Mouse (Mus musculus) forebrain, embryonic 14.5 days (tissue): ENCODE results near the gene Rap1gap2. TPM values are rescaled to one million over a fixed set of nuclear protein-coding genes. Genes with fewer than 3 reads are reported as not detected.

Experiments
- ATAC-seq: fragments of 200-750 bp; cut with Nextera tagmentation; 2 replicates; pipeline ENCODE4 v1.8.0; 2017; ENCODE audit warnings: mild to moderate bottlenecking, moderate library complexity
- DNase-seq: peaks from one replicate; pipeline ENCODE4 v3.0.0-alpha.2; 2015; ENCODE audit warnings: low spot score
- H3K27ac ChIP-seq: fragments of 300-500 bp; sonication (generic); 2 replicates; pipeline ENCODE4 v1.5.1; 2014; ENCODE audit warnings: low read depth, mild to moderate bottlenecking, control low read depth, low read length, moderate library complexity
- H3K27me3 ChIP-seq: fragments of 300-500 bp; sonication (generic); replicated peaks from 2 replicates; pipeline ENCODE4 v1.6.1; 2014; ENCODE audit warnings: low read length, control low read depth, mixed read lengths; ENCODE audit not compliant: control insufficient read depth, insufficient read depth
- H3K36me3 ChIP-seq: fragments of 300-500 bp; sonication (generic); 2 replicates; pipeline ENCODE4 v1.6.1; 2014; ENCODE audit warnings: low read length, control low read depth; ENCODE audit not compliant: control insufficient read depth, insufficient read depth
- H3K4me1 ChIP-seq: fragments of 300-500 bp; sonication (generic); 2 replicates; pipeline ENCODE4 v1.6.1; 2014; ENCODE audit warnings: antibody characterized with exemption, low read length, control low read depth; ENCODE audit not compliant: control insufficient read depth, insufficient read depth
- H3K4me2 ChIP-seq: fragments of 300-500 bp; sonication (generic); 2 replicates; pipeline ENCODE4 v1.6.1; 2014; ENCODE audit warnings: mild to moderate bottlenecking, control low read depth, low read length
- H3K4me3 ChIP-seq: fragments of 300-500 bp; sonication (generic); 2 replicates; pipeline ENCODE4 v1.5.1; 2014; ENCODE audit warnings: low read depth, low read length, control low read depth
- H3K9ac ChIP-seq: fragments of 300-500 bp; sonication (generic); 2 replicates; pipeline ENCODE4 v1.6.1; 2014; ENCODE audit warnings: mild to moderate bottlenecking, low read length, control low read depth, moderate library complexity
- H3K9me3 ChIP-seq: fragments of 300-500 bp; sonication (generic); replicated peaks from 2 replicates; pipeline ENCODE4 v1.6.1; 2016; ENCODE audit warnings: low read length, control low read depth, mixed read lengths; ENCODE audit not compliant: control insufficient read depth
- WGBS: fragments of 180-500 bp; shearing (Covaris S2); extraction: QIAGEN DNeasy Blood & Tissue Kit; methylation state at CpG from one replicate; pipeline ENCODE4 v1.1.7; 2014; 5-methylcytosine and 5-hydroxymethylcytosine counted together
- polyA plus RNA-seq: library from polyadenylated mRNA; unstranded; fragments of >200 nt; fragmentation: Nextera tagmentation; extraction: Ambion mirVana; gene quantifications from 2 replicates; pipeline ENCODE4 v1.2.1, GENCODE M21; 2014

Rap1gap2 gene
- polyA plus RNA-seq, 1 experiment from 2014 or later = 5.1 TPM

DNA sequence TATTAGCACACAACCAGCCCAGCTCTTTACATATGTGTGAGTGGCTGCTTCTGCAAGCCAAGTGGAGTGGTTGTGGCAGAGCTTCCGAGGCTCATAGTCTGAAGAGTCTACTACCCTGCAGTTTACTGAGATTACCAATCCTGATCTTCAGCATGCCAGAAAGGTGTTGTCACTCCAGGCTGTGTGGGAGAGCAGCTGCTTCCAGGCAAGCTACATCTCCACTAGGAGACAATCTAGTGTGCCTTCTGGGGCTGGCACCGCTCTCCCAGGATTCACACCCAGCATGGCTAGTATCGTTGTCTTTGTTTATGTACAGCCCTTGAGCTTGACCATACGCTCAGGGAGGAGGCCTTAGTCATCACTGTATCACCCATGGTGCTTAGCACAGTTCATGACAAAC lies 191.1 kb downstream of the Rap1gap2 start:
- H3K9ac ChIP-seq = no peak overlapping the region
- H3K4me1 ChIP-seq = peaks cover 5% of the 10 kb centered on the region; the same call in 1 of the 2 replicates
- DNase-seq = no peak
- WGBS = 92% methylated on average over 4 of the region's 4 CpGs
- no peak overlapping the region for H3K27ac ChIP-seq
- H3K27me3 ChIP-seq = no peaks in the 10 kb centered on the region
- no peak overlapping the region for H3K4me2 ChIP-seq
- H3K4me3 ChIP-seq = no peak overlapping the region
- no peaks in the 10 kb centered on the region for H3K9me3 ChIP-seq
- ATAC-seq = no peak
- H3K36me3 ChIP-seq = no peaks in the 10 kb centered on the region

DNA sequence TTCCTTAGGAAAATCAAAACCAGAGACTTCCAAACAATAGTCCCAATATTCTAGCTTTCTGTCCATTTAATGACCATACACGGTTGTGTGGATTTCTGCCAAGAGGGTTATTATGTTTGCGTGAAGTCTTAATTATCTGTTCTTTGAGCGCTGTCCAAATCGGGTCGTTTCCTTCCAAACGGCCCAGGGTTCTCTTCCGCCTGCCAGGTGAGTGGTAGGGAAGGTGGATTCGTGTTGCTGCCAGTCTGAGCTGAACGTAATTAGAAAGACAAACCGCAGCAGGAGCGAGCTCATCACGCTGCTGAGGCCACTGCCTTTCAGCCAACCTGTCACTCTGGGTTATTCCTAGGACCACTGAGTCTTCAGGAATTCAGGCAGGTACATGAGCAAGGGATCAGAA lies 195.0 kb downstream of the Rap1gap2 start:
- H3K4me1 ChIP-seq = peaks cover 6% of the 10 kb centered on the region
- no peaks in the 10 kb centered on the region for H3K9me3 ChIP-seq
- H3K27ac ChIP-seq = no peak overlapping the region
- WGBS = 45% methylated on average over 12 of the region's 12 CpGs
- DNase-seq (peak; percentile 38), ATAC-seq (no peak)
- no peaks in the 10 kb centered on the region for H3K36me3 ChIP-seq
- H3K4me3 ChIP-seq = no peak overlapping the region
- H3K27me3 ChIP-seq = no peaks in the 10 kb centered on the region
- H3K4me2 ChIP-seq = no peak overlapping the region
- H3K9ac ChIP-seq = no peak overlapping the region

DNA sequence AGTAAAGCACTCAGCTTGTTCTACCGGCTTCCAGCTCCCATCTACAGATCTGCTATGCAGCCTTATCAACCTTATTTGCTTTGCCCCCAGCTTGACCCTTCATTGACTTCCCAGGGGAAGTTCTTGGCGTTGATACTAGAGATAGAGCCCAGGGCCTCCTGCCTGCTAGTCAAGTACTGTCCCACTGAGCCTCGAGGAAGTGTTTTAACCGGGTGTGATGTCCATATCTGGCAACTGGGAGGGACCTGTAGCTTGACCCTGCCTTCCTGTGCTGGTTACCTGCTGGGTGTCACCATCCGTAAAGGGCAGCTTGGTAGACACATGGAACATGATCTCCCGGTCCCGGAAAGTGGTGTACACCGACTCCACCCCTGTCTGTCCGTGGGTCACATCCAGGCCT lies 196.6 kb downstream of the Rap1gap2 start:
- 85% methylated on average over 9 of the region's 9 CpGs for WGBS
- no peak overlapping the region for H3K9ac ChIP-seq
- no peak for ATAC-seq
- H3K9me3 ChIP-seq = no peaks in the 10 kb centered on the region
- no peaks in the 10 kb centered on the region for H3K36me3 ChIP-seq
- no peak overlapping the region for H3K27ac ChIP-seq
- no peaks in the 10 kb centered on the region for H3K27me3 ChIP-seq
- H3K4me2 ChIP-seq = no peak overlapping the region
- no peak for DNase-seq
- no peak overlapping the region for H3K4me3 ChIP-seq
- H3K4me1 ChIP-seq = peaks cover 22% of the 10 kb centered on the region

DNA sequence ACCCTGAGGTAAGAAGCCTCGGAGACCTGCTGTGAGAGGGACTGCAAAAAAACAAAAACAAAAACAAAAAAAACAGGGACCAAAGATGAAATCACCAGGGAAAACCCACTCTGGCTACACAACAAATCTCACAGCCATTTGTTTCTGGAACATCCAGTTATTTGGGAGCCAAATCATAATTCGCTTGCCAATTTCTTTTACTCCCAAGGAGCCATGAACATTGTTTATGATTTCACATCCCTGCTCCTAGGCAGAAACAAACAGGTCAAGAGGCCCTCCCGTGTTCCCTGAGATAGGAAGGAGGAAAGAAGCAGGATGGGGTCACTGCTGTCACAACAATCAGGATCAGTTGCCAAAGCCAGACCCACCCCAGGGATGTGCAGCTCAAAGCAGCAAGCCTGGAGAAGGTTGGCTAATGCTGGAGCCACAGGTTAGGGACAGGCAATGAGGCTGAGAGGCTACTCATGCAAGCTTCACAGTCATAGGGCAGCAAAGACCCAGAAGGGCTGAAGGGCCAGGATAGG lies 197.2 kb downstream of the Rap1gap2 start:
- peaks cover 28% of the 10 kb centered on the region for H3K4me1 ChIP-seq
- no peak overlapping the region for H3K4me3 ChIP-seq
- no peak overlapping the region for H3K9ac ChIP-seq
- no peaks in the 10 kb centered on the region for H3K36me3 ChIP-seq
- H3K9me3 ChIP-seq = no peaks in the 10 kb centered on the region
- WGBS = 80% methylated on average over 3 of the region's 3 CpGs
- H3K27ac ChIP-seq = no peak overlapping the region
- no peaks in the 10 kb centered on the region for H3K27me3 ChIP-seq
- H3K4me2 ChIP-seq = no peak overlapping the region
- no peak for ATAC-seq
- no peak for DNase-seq

DNA sequence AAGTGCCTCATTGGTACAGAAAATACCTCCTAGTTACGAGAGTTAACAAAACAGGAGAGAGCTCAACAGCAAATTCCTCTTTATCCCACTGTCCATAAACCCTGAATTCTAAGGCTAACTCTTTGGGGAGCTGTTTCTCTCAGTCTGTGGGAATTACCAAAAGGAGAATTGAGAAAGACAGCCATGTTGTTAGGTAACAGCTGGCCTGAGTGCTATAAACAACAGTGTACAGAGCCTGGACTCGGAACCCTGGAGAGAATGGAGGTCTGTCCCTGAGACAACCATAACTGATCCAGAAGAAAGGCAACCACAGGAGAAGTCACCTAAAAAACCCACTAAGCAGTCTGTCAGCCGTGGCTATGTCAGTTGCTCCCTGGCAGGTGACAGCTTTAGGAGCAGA lies 198.3 kb downstream of the Rap1gap2 start:
- H3K9me3 ChIP-seq = no peaks in the 10 kb centered on the region
- WGBS = 87% methylated on average over 3 of the region's 3 CpGs
- no peak overlapping the region for H3K4me3 ChIP-seq
- H3K4me1 ChIP-seq = peaks cover 30% of the 10 kb centered on the region
- no peak overlapping the region for H3K9ac ChIP-seq
- DNase-seq (no peak), ATAC-seq (no peak)
- no peak overlapping the region for H3K4me2 ChIP-seq
- H3K36me3 ChIP-seq = no peaks in the 10 kb centered on the region
- H3K27me3 ChIP-seq = no peaks in the 10 kb centered on the region
- H3K27ac ChIP-seq = no peak overlapping the region

DNA sequence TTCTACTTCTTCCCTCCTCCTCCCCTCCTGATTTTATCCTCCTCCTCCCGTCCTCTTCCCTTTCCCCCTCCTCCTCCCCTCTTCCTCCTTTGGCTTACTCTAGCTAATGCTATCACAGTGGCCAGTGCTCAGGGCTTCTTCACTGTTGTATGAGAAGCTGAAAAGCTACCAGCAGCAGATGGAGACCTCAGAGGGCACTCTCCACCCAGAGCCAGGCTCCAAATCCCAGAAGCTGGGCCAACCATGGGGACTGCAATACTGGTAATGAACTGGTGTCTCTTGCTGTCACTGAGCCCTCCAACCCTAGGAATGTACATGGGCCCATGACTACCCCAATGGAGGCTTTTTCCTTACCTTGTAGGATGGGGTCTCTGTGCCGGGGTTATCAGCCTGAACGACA lies 198.8 kb downstream of the Rap1gap2 start:
- 73% methylated on average over 3 of the region's 3 CpGs for WGBS
- ATAC-seq (no peak), DNase-seq (no peak)
- Histone ChIP-seq H3K9ac (no peak overlapping the region), H3K4me1 (peaks cover 30% of the 10 kb centered on the region), H3K27me3 (no peaks in the 10 kb centered on the region), H3K36me3 (no peaks in the 10 kb centered on the region), H3K27ac (no peak overlapping the region), H3K9me3 (no peaks in the 10 kb centered on the region), H3K4me3 (no peak overlapping the region), H3K4me2 (no peak overlapping the region)

DNA sequence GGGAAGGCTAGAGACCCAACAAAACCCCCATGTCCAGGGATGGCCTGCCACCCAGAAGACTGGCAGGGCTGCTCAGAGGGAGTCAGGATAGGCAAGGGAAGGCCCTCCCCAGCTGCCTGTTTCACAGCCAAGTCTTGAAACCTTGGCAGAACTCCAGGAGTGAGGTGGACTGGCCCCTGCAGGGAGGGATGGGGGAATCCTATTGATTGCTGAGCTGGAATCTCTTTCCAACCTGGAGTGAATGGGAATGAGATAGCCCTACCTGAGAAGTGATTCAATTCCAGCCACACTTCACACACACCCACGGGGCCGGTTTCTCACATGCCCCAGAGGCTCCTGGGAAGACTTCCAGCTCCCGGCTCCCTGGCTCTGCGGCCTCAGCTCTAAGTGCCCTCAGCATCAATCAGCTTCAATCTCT lies 200.9 kb downstream of the Rap1gap2 start:
- 29% methylated on average over 4 of the region's 4 CpGs for WGBS
- Histone ChIP-seq H3K36me3 (no peaks in the 10 kb centered on the region), H3K27me3 (no peaks in the 10 kb centered on the region), H3K4me1 (peaks cover 25% of the 10 kb centered on the region), H3K4me2 (no peak overlapping the region), H3K9me3 (no peaks in the 10 kb centered on the region), H3K9ac (no peak overlapping the region), H3K4me3 (no peak overlapping the region), H3K27ac (peak overlapping the region; percentile 84)
- peak; percentile 82 for DNase-seq
- ATAC-seq = peak; percentile 63

DNA sequence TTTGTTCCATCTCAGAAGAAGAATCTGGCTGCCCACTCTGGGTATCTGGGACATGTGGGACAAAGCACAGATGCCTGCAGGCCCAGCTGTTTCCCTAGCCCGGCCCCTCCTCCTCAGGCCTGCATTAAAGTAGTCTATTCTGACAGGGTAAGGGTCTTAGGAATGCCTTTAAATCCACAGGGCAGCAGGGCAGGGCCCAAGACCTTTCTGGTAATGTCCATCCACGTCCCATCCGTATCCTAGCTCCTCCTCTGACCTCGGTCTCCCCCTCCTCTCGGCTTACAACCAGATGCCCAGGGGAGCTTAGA lies 201.3 kb downstream of the Rap1gap2 start:
- Histone ChIP-seq H3K4me1 (peaks cover 25% of the 10 kb centered on the region), H3K36me3 (no peaks in the 10 kb centered on the region), H3K4me2 (peak overlapping the region; percentile 2; the same call in 1 of the 2 replicates), H3K9me3 (no peaks in the 10 kb centered on the region), H3K27ac (peak overlapping the region; percentile 84), H3K9ac (no peak overlapping the region), H3K4me3 (no peak overlapping the region), H3K27me3 (no peaks in the 10 kb centered on the region)
- DNase-seq (no peak), ATAC-seq (peak; percentile 41)
- 55% methylated on average over 5 of the region's 5 CpGs for WGBS

DNA sequence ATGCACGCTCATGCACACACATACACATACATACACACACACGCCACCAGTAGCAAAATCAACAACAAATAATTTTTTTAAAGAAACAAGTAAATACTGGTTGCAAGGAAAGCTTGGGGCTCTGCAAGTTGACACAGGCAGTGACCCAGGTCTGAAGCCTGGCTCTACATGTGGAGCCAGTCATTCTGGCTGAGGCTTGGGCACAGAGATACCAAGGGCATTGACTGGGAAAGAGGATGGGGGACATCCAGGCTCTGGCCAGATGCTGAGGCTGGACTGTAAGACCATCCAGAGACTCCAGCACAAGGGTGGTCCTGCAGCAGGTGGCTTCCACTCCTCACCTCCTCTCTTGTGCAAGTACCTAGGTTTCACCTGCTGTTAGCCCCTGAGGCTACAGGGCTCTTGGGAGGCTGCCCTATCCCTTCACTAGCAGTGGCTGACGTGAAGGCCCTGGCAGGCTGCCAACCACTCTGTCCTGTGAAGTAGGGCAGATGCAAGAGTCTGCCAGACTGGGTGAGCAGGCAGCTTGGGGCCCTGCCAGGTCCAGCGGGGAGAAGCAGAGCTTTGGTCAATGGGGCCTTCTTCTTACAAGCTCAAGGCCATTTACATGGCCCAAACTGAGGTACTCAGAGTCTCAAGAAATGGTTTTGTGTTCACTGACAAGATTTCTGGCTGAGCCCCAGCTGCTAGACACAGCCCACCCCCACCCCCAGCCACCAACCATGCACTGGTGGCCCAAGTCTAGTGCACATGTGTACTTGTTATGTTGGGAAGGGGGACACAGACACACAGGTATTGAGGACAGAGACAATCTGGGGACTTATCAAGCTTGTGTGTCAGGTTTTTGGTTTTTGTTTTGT lies 201.9 kb downstream of the Rap1gap2 start:
- 44% methylated on average over 4 of the region's 4 CpGs for WGBS
- Histone ChIP-seq H3K4me1 (peaks cover 25% of the 10 kb centered on the region), H3K9me3 (no peaks in the 10 kb centered on the region), H3K4me2 (peak overlapping the region; percentile 2; the same call in 1 of the 2 replicates), H3K27ac (peak overlapping the region; percentile 84), H3K4me3 (no peak overlapping the region), H3K36me3 (no peaks in the 10 kb centered on the region), H3K9ac (no peak overlapping the region), H3K27me3 (no peaks in the 10 kb centered on the region)
- DNase-seq (peak; percentile 96), ATAC-seq (peak; percentile 93)
